Mouse (Mus musculus) adrenal gland, adult 10 weeks (tissue): ENCODE data around the gene Gm15448. TPM values are rescaled to one million over a fixed set of nuclear protein-coding genes. Genes with fewer than 3 reads are reported as not detected.

Experiments
- polyA plus RNA-seq: library from polyadenylated mRNA; stranded (reverse); fragments of 350-450 nt; fragmentation: Illumina TruSeq; extraction: RNeasy Lipid Tissue Mini Kit (QIAGEN cat#74804); gene quantifications from one replicate; pipeline ENCODE4 v1.2.3, GENCODE M21; 2014; ENCODE audit warnings: low read depth, low replicate concordance

Gm15448 gene
- polyA plus RNA-seq: not detected

GRCm38 (mm10) chr7:3825599-3825998 is at the start of gene Gm15448:
Gm15448 (minus strand) TSS chr7:3825687.

GRCm38 (mm10) chr7:3844951-3845350 is 19.5 kb upstream of the Gm15448 start, which contains the start of gene Pira2:
Pira2 (minus strand) TSS chr7:3845051.

Other genes with a start within 250 kb of the Gm15448 start
- gene Oscar, start 209.5 kb downstream of the Gm15448 start, polyA plus RNA-seq: not detected
- 21.2 TPM for gene Ndufa3, start 208.3 kb downstream of the Gm15448 start, polyA plus RNA-seq
- gene Tfpt, start 195.8 kb downstream of the Gm15448 start, polyA plus RNA-seq: 1.6 TPM
- 23.3 TPM for gene Prpf31, start 195.7 kb downstream of the Gm15448 start, polyA plus RNA-seq
- gene Cnot3, start 180.4 kb downstream of the Gm15448 start, polyA plus RNA-seq: 12.3 TPM
- gene Leng1, start 159.8 kb downstream of the Gm15448 start, polyA plus RNA-seq: 6.0 TPM
- 7.2 TPM for gene Tmc4, start 148.1 kb downstream of the Gm15448 start, polyA plus RNA-seq
- gene Tsen34, start 132.8 kb downstream of the Gm15448 start, polyA plus RNA-seq: 9.3 TPM
- 61.1 TPM for gene Mboat7, start 132.2 kb downstream of the Gm15448 start, polyA plus RNA-seq
- 11.8 TPM for gene Rps9, start 121.7 kb downstream of the Gm15448 start, polyA plus RNA-seq
- 2.7 TPM for gene Pirb, start 105.3 kb downstream of the Gm15448 start, polyA plus RNA-seq
- gene Pira2, start 19.4 kb upstream of the Gm15448 start, polyA plus RNA-seq: 0.58 TPM
- not detected for gene Gm14548, start 72.4 kb upstream of the Gm15448 start, polyA plus RNA-seq
- gene Lilra6, start 89.8 kb upstream of the Gm15448 start, polyA plus RNA-seq: not detected
- gene Lair1, start 237.5 kb upstream of the Gm15448 start, polyA plus RNA-seq: 7.4 TPM